Mouse (Mus musculus) heart, embryonic 12.5 days (tissue): ENCODE measurements around the gene Anks3. TPM values are rescaled to one million over a fixed set of nuclear protein-coding genes. Genes with fewer than 3 reads are reported as not detected.

Source experiments
- ATAC-seq: fragments of 200-750 bp; cut with Nextera tagmentation; 2 replicates; pipeline ENCODE4 v1.8.0; 2017; ENCODE audit warnings: moderate TSS enrichment, moderate library complexity; ENCODE audit not compliant: insufficient number of reproducible peaks, low FRiP score
- H3K27ac ChIP-seq: fragments of 300-500 bp; sonication (generic); 2 replicates; pipeline ENCODE4 v1.5.1; 2016; ENCODE audit warnings: mild to moderate bottlenecking, moderate library complexity; ENCODE audit not compliant: poor library complexity, severe bottlenecking
- H3K27me3 ChIP-seq: fragments of 300-500 bp; sonication (generic); replicated peaks from 2 replicates; pipeline ENCODE4 v1.6.1; 2016; ENCODE audit warnings: mild to moderate bottlenecking, moderate library complexity
- H3K36me3 ChIP-seq: fragments of 300-500 bp; sonication (generic); 2 replicates; pipeline ENCODE4 v1.6.1; 2016; ENCODE audit warnings: mild to moderate bottlenecking, moderate library complexity
- H3K4me1 ChIP-seq: fragments of 300-500 bp; sonication (generic); replicated peaks from 2 replicates; pipeline ENCODE4 v1.6.1; 2016; ENCODE audit warnings: mild to moderate bottlenecking
- H3K4me2 ChIP-seq: fragments of 300-500 bp; sonication (generic); 2 replicates; pipeline ENCODE4 v1.6.1; 2016; ENCODE audit warnings: mild to moderate bottlenecking, moderate library complexity
- H3K4me3 ChIP-seq: fragments of 300-500 bp; sonication (generic); 2 replicates; pipeline ENCODE4 v1.5.1; 2016; ENCODE audit warnings: mild to moderate bottlenecking
- H3K9ac ChIP-seq: fragments of 300-500 bp; sonication (generic); 2 replicates; pipeline ENCODE4 v1.6.1; 2016; ENCODE audit warnings: mild to moderate bottlenecking, moderate library complexity
- H3K9me3 ChIP-seq: fragments of 300-500 bp; sonication (generic); replicated peaks from 2 replicates; pipeline ENCODE4 v1.6.1; 2016; ENCODE audit warnings: mild to moderate bottlenecking, moderate library complexity
- WGBS: fragments of 180-500 bp; shearing (Covaris S2); methylation state at CpG from one replicate; pipeline ENCODE4 v1.1.7; 2016; 5-methylcytosine and 5-hydroxymethylcytosine counted together
- polyA plus RNA-seq: library from polyadenylated mRNA; unstranded; fragments of >200 nt; fragmentation: Nextera tagmentation; extraction: Ambion mirVana; gene quantifications from 2 replicates; pipeline ENCODE4 v1.2.1, GENCODE M21; 2016

The Anks3 gene
- 34.4 and 34.8 TPM in 2 replicates for polyA plus RNA-seq

GRCm38 (mm10) chr16:4963797-4964709, at the start of gene Anks3:
TSS of gene Anks3 (minus strand) at chr16:4964205.
- H3K27me3 ChIP-seq = no peaks in the 10 kb centered on the region
- under 1% methylated on average over 76 of the region's 76 CpGs for WGBS
- peak; percentile 98 for ATAC-seq
- H3K4me2 ChIP-seq = peak within 1 kb of the TSS; percentile 88
- peaks cover 10% of the 10 kb centered on the region; the same call in 1 of the 2 replicates for H3K36me3 ChIP-seq
- peaks cover 17% of the 10 kb centered on the region for H3K4me1 ChIP-seq
- peak within 1 kb of the TSS; percentile 24 for H3K27ac ChIP-seq
- no peaks in the 10 kb centered on the region for H3K9me3 ChIP-seq
- H3K4me3 ChIP-seq = peak within 1 kb of the TSS; percentile 69
- H3K9ac ChIP-seq = peak within 1 kb of the TSS; percentile 85

GRCm38 (mm10) chr16:5013054-5013838, 49.2 kb upstream of the Anks3 start, which contains the start of gene Rogdi:
TSS of gene Rogdi (minus strand) at chr16:5013553.
- under 1% methylated on average over 55 of the region's 63 CpGs for WGBS
- Histone ChIP-seq H3K4me1 (peaks cover 15% of the 10 kb centered on the region), H3K36me3 (peaks cover 53% of the 10 kb centered on the region), H3K27me3 (no peaks in the 10 kb centered on the region), H3K4me3 (peak within 1 kb of the TSS; percentile 73), H3K9ac (peak within 1 kb of the TSS; percentile 83), H3K9me3 (no peaks in the 10 kb centered on the region), H3K27ac (0 out of 2 replicates have a peak within 1 kb of the TSS, but pooled peaks have one; percentile 21), H3K4me2 (peak within 1 kb of the TSS; percentile 89)
- ATAC-seq = peak; percentile 97

- peaks cover 44% of the 10 kb centered on the region for H3K36me3 ChIP-seq
- 53% methylated on average over 13 of the region's 13 CpGs for WGBS
- H3K4me2 ChIP-seq = peak overlapping the region; percentile 89
- no peak for ATAC-seq
- no peaks in the 10 kb centered on the region for H3K9me3 ChIP-seq
- H3K27me3 ChIP-seq = no peaks in the 10 kb centered on the region
- H3K27ac ChIP-seq = 0 out of 2 replicates have a peak overlapping the region, but pooled peaks have one; percentile 21
- peak overlapping the region; percentile 73 for H3K4me3 ChIP-seq
- peak overlapping the region; percentile 83 for H3K9ac ChIP-seq
- peaks cover 21% of the 10 kb centered on the region for H3K4me1 ChIP-seq
Observed at GRCm38 (mm10) chr16:5012036-5013005, 48.3 kb upstream of the Anks3 start.

GRCm38 (mm10) chr16:5011285-5011684, 47.3 kb upstream of the Anks3 start:
- Histone ChIP-seq H3K27ac (no peak overlapping the region), H3K36me3 (peaks cover 33% of the 10 kb centered on the region), H3K27me3 (no peaks in the 10 kb centered on the region), H3K4me3 (no peak overlapping the region), H3K4me2 (no peak overlapping the region), H3K4me1 (peaks cover 26% of the 10 kb centered on the region), H3K9ac (no peak overlapping the region), H3K9me3 (no peaks in the 10 kb centered on the region)
- ATAC-seq = no peak
- WGBS = 84% methylated on average over 7 of the region's 7 CpGs

GRCm38 (mm10) chr16:5010371-5010935, 46.4 kb upstream of the Anks3 start:
- H3K27ac ChIP-seq = no peak overlapping the region
- H3K4me3 ChIP-seq = no peak overlapping the region
- H3K4me1 ChIP-seq = peaks cover 26% of the 10 kb centered on the region
- 83% methylated on average over 10 of the region's 10 CpGs for WGBS
- no peak overlapping the region for H3K4me2 ChIP-seq
- H3K9ac ChIP-seq = no peak overlapping the region
- no peaks in the 10 kb centered on the region for H3K9me3 ChIP-seq
- peaks cover 25% of the 10 kb centered on the region for H3K36me3 ChIP-seq
- no peak for ATAC-seq
- no peaks in the 10 kb centered on the region for H3K27me3 ChIP-seq

GRCm38 (mm10) chr16:5008076-5008475, 44.1 kb upstream of the Anks3 start:
- no peak for ATAC-seq
- WGBS = 81% methylated on average over 12 of the region's 12 CpGs
- Histone ChIP-seq H3K4me1 (peaks cover 26% of the 10 kb centered on the region), H3K4me2 (no peak overlapping the region), H3K27ac (no peak overlapping the region), H3K9me3 (no peaks in the 10 kb centered on the region), H3K27me3 (no peaks in the 10 kb centered on the region), H3K9ac (no peak overlapping the region), H3K4me3 (no peak overlapping the region), H3K36me3 (peaks cover 14% of the 10 kb centered on the region)

GRCm38 (mm10) chr16:5007492-5007891, 43.5 kb upstream of the Anks3 start:
- no peak for ATAC-seq
- Histone ChIP-seq H3K9me3 (no peaks in the 10 kb centered on the region), H3K9ac (no peak overlapping the region; the same call in 1 of the 2 replicates), H3K4me2 (no peak overlapping the region), H3K36me3 (peaks cover 14% of the 10 kb centered on the region), H3K27me3 (no peaks in the 10 kb centered on the region), H3K4me1 (peaks cover 20% of the 10 kb centered on the region), H3K27ac (no peak overlapping the region), H3K4me3 (no peak overlapping the region)
- 47% methylated on average over 5 of the region's 6 CpGs for WGBS

- no peak within 1 kb of the TSS for H3K27ac ChIP-seq
- H3K9me3 ChIP-seq = 0 out of 2 replicates have a peak, but pooled peaks cover 3% of the 10 kb centered on the region
- H3K9ac ChIP-seq = no peak within 1 kb of the TSS; the same call in 1 of the 2 replicates
- H3K27me3 ChIP-seq = no peaks in the 10 kb centered on the region
- H3K4me2 ChIP-seq = no peak within 1 kb of the TSS
- H3K4me1 ChIP-seq = peaks cover 16% of the 10 kb centered on the region
- ATAC-seq = no peak
- H3K36me3 ChIP-seq = peaks cover 14% of the 10 kb centered on the region
- H3K4me3 ChIP-seq = no peak within 1 kb of the TSS
- WGBS = 37% methylated on average over 5 of the region's 5 CpGs
Observed at GRCm38 (mm10) chr16:5007067-5007466, 43.1 kb upstream of the Anks3 start, which contains the start of gene Smim22. TSS of gene Smim22 (plus strand) at chr16:5007288.

- H3K9ac ChIP-seq = no peak overlapping the region
- peaks cover 6% of the 10 kb centered on the region; the same call in 1 of the 2 replicates for H3K4me1 ChIP-seq
- no peak overlapping the region for H3K27ac ChIP-seq
- H3K27me3 ChIP-seq = no peaks in the 10 kb centered on the region
- no peak overlapping the region for H3K4me2 ChIP-seq
- H3K4me3 ChIP-seq = no peak overlapping the region
- 0 out of 2 replicates have a peak, but pooled peaks cover 3% of the 10 kb centered on the region for H3K9me3 ChIP-seq
- no peak for ATAC-seq
- WGBS = 70% methylated on average over 3 of the region's 3 CpGs
- no peaks in the 10 kb centered on the region for H3K36me3 ChIP-seq
Observed at GRCm38 (mm10) chr16:5000611-5001010, 36.6 kb upstream of the Anks3 start.

- no peak for ATAC-seq
- H3K9me3 ChIP-seq = 0 out of 2 replicates have a peak, but pooled peaks cover 3% of the 10 kb centered on the region
- H3K27me3 ChIP-seq = no peaks in the 10 kb centered on the region
- H3K9ac ChIP-seq = no peak overlapping the region
- H3K4me1 ChIP-seq = peaks cover 6% of the 10 kb centered on the region; the same call in 1 of the 2 replicates
- no peaks in the 10 kb centered on the region for H3K36me3 ChIP-seq
- no peak overlapping the region for H3K4me3 ChIP-seq
- no peak overlapping the region for H3K27ac ChIP-seq
- 71% methylated on average over 1 of the region's 1 CpGs for whole genome bisulfite sequencing
- H3K4me2 ChIP-seq = no peak overlapping the region
Observed at GRCm38 (mm10) chr16:4998984-4999383, 35.0 kb upstream of the Anks3 start.
